Mouse (Mus musculus): ENCODE data around the gene Ltb4r2. TPM values are rescaled to one million over a fixed set of nuclear protein-coding genes. Genes with fewer than 3 reads are reported as not detected.

The Ltb4r2 gene
- polyA plus RNA-seq, 1 experiment: 2.0 TPM

GRCm38 (mm10) chr14:55787731-55788130 is 26.5 kb downstream of the Ltb4r2 start:
- TF ChIP-seq CTCF (IDR thresholded peaks at IDR 0.05; ENCODE audit: borderline replicate concordance, insufficient read depth, low read length) (no peak), POLR2A (IDR thresholded peaks at IDR 0.05; ENCODE audit: low read depth, low read length) (no peak)
- Histone ChIP-seq H3K4me3 (ENCODE audit: insufficient read depth, low read length) (peak overlapping the region; percentile 48), H3K27ac (ENCODE audit: insufficient read depth, low read length) (no peak overlapping the region), H3K4me1 (ENCODE audit: control insufficient read depth, insufficient read depth, low read length) (peaks cover 2% of the 10 kb centered on the region; the same call in 1 of the 2 replicates)

- H3K27ac ChIP-seq (ENCODE audit: insufficient read depth, low read length): no peak within 1 kb of the TSS
- H3K4me1 ChIP-seq (ENCODE audit: control insufficient read depth, insufficient read depth, low read length): peaks cover 2% of the 10 kb centered on the region; the same call in 1 of the 2 replicates
- peak; percentile 8; the same call in 1 of the 2 replicates for TF ChIP-seq CTCF (IDR thresholded peaks at IDR 0.05; ENCODE audit: borderline replicate concordance, insufficient read depth, low read length)
- peak; percentile 82 for TF ChIP-seq POLR2A (IDR thresholded peaks at IDR 0.05; ENCODE audit: low read depth, low read length)
- H3K4me3 ChIP-seq (ENCODE audit: insufficient read depth, low read length): peak within 1 kb of the TSS; percentile 48
Measured at GRCm38 (mm10) chr14:55788256-55789050, 27.2 kb downstream of the Ltb4r2 start, which contains the start of gene Ripk3. Gene Ripk3, minus strand, starts transcription at chr14:55788865.

- TF ChIP-seq POLR2A (IDR thresholded peaks at IDR 0.05; ENCODE audit: low read depth, low read length) (no peak), CTCF (IDR thresholded peaks at IDR 0.05; ENCODE audit: borderline replicate concordance, insufficient read depth, low read length) (no peak)
- peaks cover 3% of the 10 kb centered on the region; the same call in 1 of the 2 replicates for H3K4me1 ChIP-seq (ENCODE audit: control insufficient read depth, insufficient read depth, low read length)
- no peak overlapping the region for H3K27ac ChIP-seq (ENCODE audit: insufficient read depth, low read length)
- H3K4me3 ChIP-seq (ENCODE audit: insufficient read depth, low read length): no peak overlapping the region
Measured at GRCm38 (mm10) chr14:55793461-55793860, 32.2 kb downstream of the Ltb4r2 start.

- TF ChIP-seq POLR2A (IDR thresholded peaks at IDR 0.05; ENCODE audit: low read depth, low read length) (no peak), CTCF (IDR thresholded peaks at IDR 0.05; ENCODE audit: borderline replicate concordance, insufficient read depth, low read length) (no peak)
- Histone ChIP-seq H3K27ac (ENCODE audit: insufficient read depth, low read length) (no peak overlapping the region), H3K4me1 (ENCODE audit: control insufficient read depth, insufficient read depth, low read length) (peaks cover 3% of the 10 kb centered on the region; the same call in 1 of the 2 replicates), H3K4me3 (ENCODE audit: insufficient read depth, low read length) (no peak overlapping the region)
Measured at GRCm38 (mm10) chr14:55793946-55794345, 32.7 kb downstream of the Ltb4r2 start.

GRCm38 (mm10) chr14:55795380-55796163 is 34.3 kb downstream of the Ltb4r2 start:
- H3K4me3 ChIP-seq (ENCODE audit: insufficient read depth, low read length): no peak overlapping the region
- TF ChIP-seq POLR2A (IDR thresholded peaks at IDR 0.05; ENCODE audit: low read depth, low read length) (no peak), CTCF (IDR thresholded peaks at IDR 0.05; ENCODE audit: borderline replicate concordance, insufficient read depth, low read length) (no peak)
- H3K4me1 ChIP-seq (ENCODE audit: control insufficient read depth, insufficient read depth, low read length): peaks cover 3% of the 10 kb centered on the region; the same call in 1 of the 2 replicates
- H3K27ac ChIP-seq (ENCODE audit: insufficient read depth, low read length): no peak overlapping the region

Other genes starting within 250 kb of the Ltb4r2 start
- gene Nrl, start 236.4 kb upstream of the Ltb4r2 start, polyA plus RNA-seq (2011; ENCODE audit: insufficient read length, low read depth, missing spikeins): not detected in 2 replicates
- gene Pck2, start 221.2 kb upstream of the Ltb4r2 start, polyA plus RNA-seq (2011; ENCODE audit: insufficient read length, low read depth, missing spikeins): 120 and 151 TPM in 2 replicates
- gene Dcaf11, start 201.4 kb upstream of the Ltb4r2 start, polyA plus RNA-seq (2011; ENCODE audit: insufficient read length, low read depth, missing spikeins): 19.4 and 20.7 TPM in 2 replicates
- gene A730061H03Rik, start 201.0 kb upstream of the Ltb4r2 start, polyA plus RNA-seq (2011; ENCODE audit: insufficient read length, low read depth, missing spikeins): not detected in 2 replicates
- gene Fitm1, start 185.8 kb upstream of the Ltb4r2 start, polyA plus RNA-seq (2011; ENCODE audit: insufficient read length, low read depth, missing spikeins): not detected in 2 replicates
- gene Psme1, start 183.3 kb upstream of the Ltb4r2 start, polyA plus RNA-seq (2011; ENCODE audit: insufficient read length, low read depth, missing spikeins): 87.2 and 116 TPM in 2 replicates
- gene Emc9, start 176.1 kb upstream of the Ltb4r2 start, polyA plus RNA-seq (2011; ENCODE audit: insufficient read length, low read depth, missing spikeins): 8.9 and 10.0 TPM in 2 replicates
- 169 and 242 TPM in 2 replicates for gene Psme2, start 170.3 kb upstream of the Ltb4r2 start, polyA plus RNA-seq (2011; ENCODE audit: insufficient read length, low read depth, missing spikeins)
- 17.0 and 24.7 TPM in 2 replicates for gene Rnf31, start 169.7 kb upstream of the Ltb4r2 start, polyA plus RNA-seq (2011; ENCODE audit: insufficient read length, low read depth, missing spikeins)
- 24.2 and 33.2 TPM in 2 replicates for gene Irf9, start 157.9 kb upstream of the Ltb4r2 start, polyA plus RNA-seq (2011; ENCODE audit: insufficient read length, low read depth, missing spikeins)
- gene Rec8, start 143.4 kb upstream of the Ltb4r2 start, polyA plus RNA-seq (2011; ENCODE audit: insufficient read length, low read depth, missing spikeins): 0.65 TPM in 1 of 2 replicates, not detected in the other
- gene Ipo4, start 125.5 kb upstream of the Ltb4r2 start, polyA plus RNA-seq (2011; ENCODE audit: insufficient read length, low read depth, missing spikeins): 131 and 143 TPM in 2 replicates
- gene Gm49378, start 123.5 kb upstream of the Ltb4r2 start, polyA plus RNA-seq (2011; ENCODE audit: insufficient read length, low read depth, missing spikeins): 13.1 and 22.2 TPM in 2 replicates
- gene Tm9sf1, start 117.6 kb upstream of the Ltb4r2 start, polyA plus RNA-seq (2011; ENCODE audit: insufficient read length, low read depth, missing spikeins): 77.1 and 90.9 TPM in 2 replicates
- gene Tssk4, start 111.2 kb upstream of the Ltb4r2 start, polyA plus RNA-seq (2011; ENCODE audit: insufficient read length, low read depth, missing spikeins): 0.73 and 0.81 TPM in 2 replicates
- 28.9 and 30.0 TPM in 2 replicates for gene Mdp1, start 100.9 kb upstream of the Ltb4r2 start, polyA plus RNA-seq (2011; ENCODE audit: insufficient read length, low read depth, missing spikeins)
- 33.6 and 34.1 TPM in 2 replicates for gene Gmpr2, start 89.5 kb upstream of the Ltb4r2 start, polyA plus RNA-seq (2011; ENCODE audit: insufficient read length, low read depth, missing spikeins)
- 287 and 295 TPM in 2 replicates for gene Nedd8, start 89.3 kb upstream of the Ltb4r2 start, polyA plus RNA-seq (2011; ENCODE audit: insufficient read length, low read depth, missing spikeins)
- gene Tinf2, start 79.6 kb upstream of the Ltb4r2 start, polyA plus RNA-seq (2011; ENCODE audit: insufficient read length, low read depth, missing spikeins): 19.7 and 20.8 TPM in 2 replicates
- 0.25 and 0.32 TPM in 2 replicates for gene Tgm1, start 47.5 kb upstream of the Ltb4r2 start, polyA plus RNA-seq (2011; ENCODE audit: insufficient read length, low read depth, missing spikeins)
- 11.5 and 16.3 TPM in 2 replicates for gene Rabggta, start 39.2 kb upstream of the Ltb4r2 start, polyA plus RNA-seq (2011; ENCODE audit: insufficient read length, low read depth, missing spikeins)
- gene Dhrs1, start 15.7 kb upstream of the Ltb4r2 start, polyA plus RNA-seq (2011; ENCODE audit: insufficient read length, low read depth, missing spikeins): 55.1 and 61.6 TPM in 2 replicates
- 36.4 and 37.5 TPM in 2 replicates for gene Nop9, start 15.7 kb upstream of the Ltb4r2 start, polyA plus RNA-seq (2011; ENCODE audit: insufficient read length, low read depth, missing spikeins)
- 0.95 TPM in 1 of 2 replicates, not detected in the other for gene Cideb, start 3.0 kb upstream of the Ltb4r2 start, polyA plus RNA-seq (2011; ENCODE audit: insufficient read length, low read depth, missing spikeins)
- gene Ltb4r1, start 4.5 kb downstream of the Ltb4r2 start, polyA plus RNA-seq (2011; ENCODE audit: insufficient read length, low read depth, missing spikeins): 0.82 and 1.0 TPM in 2 replicates
- 8.7 and 18.0 TPM in 2 replicates for gene Adcy4, start 22.7 kb downstream of the Ltb4r2 start, polyA plus RNA-seq (2011; ENCODE audit: insufficient read length, low read depth, missing spikeins)
- gene Ripk3, start 27.4 kb downstream of the Ltb4r2 start, polyA plus RNA-seq (2011; ENCODE audit: insufficient read length, low read depth, missing spikeins): 109 and 141 TPM in 2 replicates
- 88.8 and 98.2 TPM in 2 replicates for gene Nfatc4, start 61.7 kb downstream of the Ltb4r2 start, polyA plus RNA-seq (2011; ENCODE audit: insufficient read length, low read depth, missing spikeins)
- 31.7 and 36.6 TPM in 2 replicates for gene Nynrin, start 92.6 kb downstream of the Ltb4r2 start, polyA plus RNA-seq (2011; ENCODE audit: insufficient read length, low read depth, missing spikeins)
- gene Cbln3, start 123.0 kb downstream of the Ltb4r2 start, polyA plus RNA-seq (2011; ENCODE audit: insufficient read length, low read depth, missing spikeins): 0.23 and 0.35 TPM in 2 replicates
- 15.4 and 17.5 TPM in 2 replicates for gene Khnyn, start 123.5 kb downstream of the Ltb4r2 start, polyA plus RNA-seq (2011; ENCODE audit: insufficient read length, low read depth, missing spikeins)
- gene Sdr39u1, start 138.9 kb downstream of the Ltb4r2 start, polyA plus RNA-seq (2011; ENCODE audit: insufficient read length, low read depth, missing spikeins): 19.6 and 25.0 TPM in 2 replicates
- gene Cma1, start 183.2 kb downstream of the Ltb4r2 start, polyA plus RNA-seq (2011; ENCODE audit: insufficient read length, low read depth, missing spikeins): not detected in 2 replicates
- 4.3 TPM in 1 of 2 replicates, not detected in the other for gene Cma2, start 189.6 kb downstream of the Ltb4r2 start, polyA plus RNA-seq (2011; ENCODE audit: insufficient read length, low read depth, missing spikeins)

Measured in embryonic fibroblast, embryonic 13.5 days (primary cell).